Mouse (Mus musculus) testis, postnatal 14 days (tissue): ENCODE data around the gene Vmn1r86.
"Not testable (repeated sequence)": the region's sequence is repeated elsewhere in the genome, so short reads cannot be mapped to it uniquely, and the experiment has no call there.

Experiments
- DNase-seq: peaks from one replicate; pipeline ENCODE4 v3.0.0; 2021; ENCODE audit warnings: low spot score

Gene Vmn1r86

GRCm38 (mm10) chr7:13119817-13120216 is at the start of gene Vmn1r86:
Vmn1r86 (minus strand) TSS chr7:13119917.
- no peak for DNase-seq

GRCm38 (mm10) chr7:13159268-13159667 is 39.6 kb upstream of the Vmn1r86 start, which contains the start of gene Vmn1r88:
Vmn1r88 (plus strand) TSS chr7:13159568.
- no peak for DNase-seq

- DNase-seq, result no peak
Observed at GRCm38 (mm10) chr7:13140057-13140456, 20.3 kb upstream of the Vmn1r86 start, which contains the start of gene Vmn1r87. Vmn1r87 (minus strand) TSS chr7:13140157.

GRCm38 (mm10) chr7:13137340-13137739 is 17.6 kb upstream of the Vmn1r86 start:
- no peak for DNase-seq

- no peak for DNase-seq
Observed at GRCm38 (mm10) chr7:13131856-13132255, 12.1 kb upstream of the Vmn1r86 start.

- peak; percentile 6 for DNase-seq
Observed at GRCm38 (mm10) chr7:13123554-13124153, 3.9 kb upstream of the Vmn1r86 start.

GRCm38 (mm10) chr7:13095073-13095472 is 24.6 kb downstream of the Vmn1r86 start, which contains the start of gene Vmn1r85:
Vmn1r85 (minus strand) TSS chr7:13095173.
- no peak for DNase-seq

GRCm38 (mm10) chr7:13072293-13072692 is 47.4 kb downstream of the Vmn1r86 start:
- no peak for DNase-seq

- DNase-seq, result not testable (repeated sequence)
Observed at GRCm38 (mm10) chr7:13063399-13063798, 56.3 kb downstream of the Vmn1r86 start.

GRCm38 (mm10) chr7:13059536-13059935 is 60.2 kb downstream of the Vmn1r86 start:
- DNase-seq, result no peak

- no peak for DNase-seq
Observed at GRCm38 (mm10) chr7:13056913-13057700, 62.6 kb downstream of the Vmn1r86 start.

GRCm38 (mm10) chr7:13054287-13055010 is 65.3 kb downstream of the Vmn1r86 start, which contains the start of gene Mzf1:
Mzf1 (minus strand) TSS chr7:13054764.
- DNase-seq, result peak; percentile 93

GRCm38 (mm10) chr7:13053961-13054286 is 65.8 kb downstream of the Vmn1r86 start:
- no peak for DNase-seq

GRCm38 (mm10) chr7:13053501-13053900 is 66.2 kb downstream of the Vmn1r86 start:
- DNase-seq, result no peak

GRCm38 (mm10) chr7:13053001-13053400 is 66.7 kb downstream of the Vmn1r86 start:
- DNase-seq, result no peak
